Mouse (Mus musculus): Measurements from ENCODE around the gene Oas1h. TPM values are rescaled to one million over a fixed set of nuclear protein-coding genes. Genes with fewer than 3 reads are reported as not detected.

Gene Oas1h
- total RNA-seq, 1 experiment from 2014 or later: not detected

Small RNAs within 50 kb of the gene (microRNA-seq; reads per million reads assigned to microRNA genes)
- gene Gm22907: 0 reads per million in 2 experiments

Other genes with a start within 250 kb of the Oas1h start
- 15.6 and 16.0 TPM in 2 replicates for gene Rita1, start 248.8 kb upstream of the Oas1h start, total RNA-seq (2021)
- 38.6 and 45.9 TPM in 2 replicates for gene Ddx54, start 248.7 kb upstream of the Oas1h start, total RNA-seq (2021)
- gene Cfap73, start 227.2 kb upstream of the Oas1h start, total RNA-seq (2021): 0.63 and 0.98 TPM in 2 replicates
- gene Rasal1, start 212.6 kb upstream of the Oas1h start, total RNA-seq (2021): 8.3 and 13.1 TPM in 2 replicates
- gene Dtx1, start 149.5 kb upstream of the Oas1h start, total RNA-seq (2021): 7.3 and 8.0 TPM in 2 replicates
- gene Oas2, start 111.6 kb upstream of the Oas1h start, total RNA-seq (2021): 0.08 and 0.30 TPM in 2 replicates
- gene Oas3, start 83.8 kb upstream of the Oas1h start, total RNA-seq (2021): 0.22 and 0.41 TPM in 2 replicates
- gene Oas1e, start 65.9 kb upstream of the Oas1h start, total RNA-seq (2021): not detected in 2 replicates
- 0.89 and 1.8 TPM in 2 replicates for gene Oas1c, start 48.9 kb upstream of the Oas1h start, total RNA-seq (2021)
- not detected in 2 replicates for gene Oas1f, start 14.1 kb upstream of the Oas1h start, total RNA-seq (2021)
- gene Oas1g, start 26.2 kb downstream of the Oas1h start, total RNA-seq (2021): not detected in 2 replicates
- 0.52 and 1.0 TPM in 2 replicates for gene Oas1a, start 46.1 kb downstream of the Oas1h start, total RNA-seq (2021)
- gene Oas1d, start 53.1 kb downstream of the Oas1h start, total RNA-seq (2021): not detected in 2 replicates
- 2.7 and 3.0 TPM in 2 replicates for gene Rph3a, start 148.7 kb downstream of the Oas1h start, total RNA-seq (2021)

Measured in adrenal gland, postnatal 14 days (tissue).